Mouse (Mus musculus) stomach, postnatal 0 days (tissue): ENCODE measurements at regions not wholly inside any gene's neighbourhood (a gene's known extent, or its start where the extent isn't known, plus 50 kb on each side); places are given as distances from the start of the nearest gene placed in this dataset.

Source experiments
- CTCF ChIP-seq: IDR thresholded peaks from 2 replicates; pipeline ENCODE4 v1.5.1; 2016; ENCODE audit warnings: antibody characterized with exemption, low read depth, mild to moderate bottlenecking, moderate library complexity
- EP300 ChIP-seq: optimal IDR thresholded peaks from 2 replicates; pipeline ENCODE3; 2016; ENCODE audit warnings: antibody characterized with exemption

DNA sequence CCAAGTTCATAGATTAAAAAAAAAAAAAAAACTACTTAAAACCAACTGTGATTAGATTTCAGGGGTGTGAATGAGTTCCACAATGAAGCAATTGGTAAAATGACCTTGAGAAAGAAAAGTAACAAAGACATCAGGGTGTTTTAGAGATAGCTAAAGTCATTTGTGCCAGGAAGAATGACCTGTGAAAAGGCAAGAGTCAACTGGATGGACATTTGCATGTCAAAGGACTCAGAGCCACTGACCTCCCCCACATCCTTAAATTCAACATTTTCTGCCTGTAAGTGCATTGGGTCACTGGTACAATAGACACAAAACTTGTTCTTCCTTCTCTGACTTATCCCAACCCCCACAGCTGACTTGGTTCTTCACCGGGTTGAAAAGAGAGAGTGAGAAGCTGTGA lies 474.6 kb upstream of the 2610301B20Rik start:
- no peak for TF ChIP-seq EP300
- no peak for TF ChIP-seq CTCF
